In genomic region chrX:53161115-53161514, GRCm38 (mm10) we compare ENCODE assay signal across 7 mouse cellular contexts.
A peak's percentile ranks its signal among the peaks of the same experiment; 100 is the strongest.
DNase-seq lines count a peak whose midpoint lies in the region; ATAC-seq and TF ChIP-seq lines count a peak whose summit lies in the region.

No protein-coding gene starts in this region.

- TF ChIP-seq EP300 in heart, adult 2 months (IDR thresholded peaks at IDR 0.05; ENCODE audit: insufficient read depth, low read depth, low read length), result no peak

- no peaks in the 10 kb centered on the region for H3K79me2 ChIP-seq in heart, adult 2 months (replicated peaks; ENCODE audit: control insufficient read depth, insufficient read depth, low read length)

- WGBS in heart, adult 2 months, result 42% methylated on average over 5 of the region's 5 CpGs
- WGBS in limb, embryonic 12.5 days, result 29% methylated on average over 5 of the region's 5 CpGs

- H3K4me1 ChIP-seq in heart, adult 2 months (ENCODE audit: control insufficient read depth, insufficient read depth, low read length), result no peaks in the 10 kb centered on the region; the same call in 1 of the 2 replicates
- peaks cover 13% of the 10 kb centered on the region for H3K4me1 ChIP-seq in limb, embryonic 12.5 days (replicated peaks)

- DNase-seq in 3134 (ENCODE audit: extremely low read depth, insufficient read length, low spot score) (peak; percentile 70), MN1 (ENCODE audit: low spot score) (peak; percentile 54)
- peak; percentile 17 to 25 for DNase-seq in heart, adult 2 months
- peak; percentile 18 for DNase-seq in thymus, postnatal 14 days
- no peak for DNase-seq in right cerebral cortex, postnatal 14 days

- H3K36me3 ChIP-seq in heart, adult 2 months (ENCODE audit: control insufficient read depth, insufficient read depth, low read length), result no peaks in the 10 kb centered on the region
- no peaks in the 10 kb centered on the region for H3K36me3 ChIP-seq in limb, embryonic 12.5 days

- no peak overlapping the region for H3K4me2 ChIP-seq in limb, embryonic 12.5 days

- H3K9ac ChIP-seq in heart, adult 2 months (ENCODE audit: low read depth, low read length), result no peak overlapping the region
- no peak overlapping the region for H3K9ac ChIP-seq in limb, embryonic 12.5 days (replicated peaks)

- H3K27me3 ChIP-seq in heart, adult 2 months (ENCODE audit: control insufficient read depth, insufficient read depth, low read length), result no peaks in the 10 kb centered on the region
- H3K27me3 ChIP-seq in limb, embryonic 12.5 days, result no peaks in the 10 kb centered on the region; the same call in 1 of the 2 replicates

- H3K9me3 ChIP-seq in limb, embryonic 12.5 days, result no peaks in the 10 kb centered on the region

- no peak overlapping the region for H3K27ac ChIP-seq in heart, adult 2 months
- peak overlapping the region; percentile 69 for H3K27ac ChIP-seq in limb, embryonic 12.5 days

- no peak overlapping the region for H3K4me3 ChIP-seq in heart, adult 2 months
- H3K4me3 ChIP-seq in limb, embryonic 12.5 days (replicated peaks), result no peak overlapping the region

- no peak for ATAC-seq in limb, embryonic 12.5 days (ENCODE audit: insufficient number of reproducible peaks, insufficient read depth, low FRiP score, low TSS enrichment, low read depth)
- ATAC-seq in megakaryocyte, adult 5-6 weeks (ENCODE audit: poor library complexity, severe bottlenecking), result no peak

- no peak for TF ChIP-seq CTCF in heart, adult 2 months (IDR thresholded peaks at IDR 0.05)

- intact Hi-C loops in heart, adult 2 months (cut with DNase I), result loop anchor here (5.0 kb wide), 1 partner anchor 44 kb away; no protein-coding TSS in a partner anchor

- TF ChIP-seq POLR2A in heart, adult 2 months (IDR thresholded peaks at IDR 0.05; ENCODE audit: insufficient read depth, low read depth, low read length), result no peak
